Mouse (Mus musculus) gastrocnemius, adult 2 months (tissue): ENCODE measurements around the gene Arid5a. TPM values are rescaled to one million over a fixed set of nuclear protein-coding genes. Genes with fewer than 3 reads are reported as not detected.

Experiments
- DNase-seq: peaks from one replicate; pipeline ENCODE4 v3.0.0; 2022
- H3K27ac ChIP-seq: fragments of 200-600 bp; 2 replicates; pipeline ENCODE4 v1.8.1; 2022; ENCODE audit warnings: mild to moderate bottlenecking
- H3K4me3 ChIP-seq: fragments of 200-600 bp; 2 replicates; pipeline ENCODE4 v1.8.1; 2022; ENCODE audit warnings: mild to moderate bottlenecking, moderate library complexity
- CTCF ChIP-seq: fragments of 200-600 bp; IDR thresholded peaks from 2 replicates; pipeline ENCODE4 v1.8.1; 2022; ENCODE audit warnings: antibody characterized with exemption, mild to moderate bottlenecking, moderate library complexity
- intact Hi-C: fragments of 180-260 bp; cut with DNase I; formaldehyde crosslinking; loops from one replicate; pipeline ENCODE4 v1.15.1; 2025
- microRNA-seq: library from miRNA; unstranded; fragments of <30 nt; microRNA quantifications from one replicate; pipeline ENCODE4 v1.2.0, GENCODE M21; 2021
- total RNA-seq, 2 experiments: library from RNA; stranded (reverse); gene quantifications; 2 replicates each; pipeline ENCODE4 v1.2.3; 2021

The Arid5a gene
- total RNA-seq, 2 experiments from 2014 or later: 7.0 to 18.6 TPM

GRCm38 (mm10) chr1:36368112-36368968 is 60.8 kb downstream of the Arid5a start:
- DNase-seq: peak; percentile 88
- Histone ChIP-seq H3K4me3 (peak overlapping the region; percentile 95), H3K27ac (peak overlapping the region; percentile 95)
- TF ChIP-seq CTCF: no peak
- intact Hi-C loops: loop anchor here (5.0 kb wide), 1 partner anchor 129 kb away; no protein-coding TSS in a partner anchor

GRCm38 (mm10) chr1:36368969-36369645 is 61.6 kb downstream of the Arid5a start, which contains the start of gene Kansl3:
TSS of gene Kansl3 (minus strand) at chr1:36369181.
- H3K27ac ChIP-seq: peak within 1 kb of the TSS; percentile 95
- TF ChIP-seq CTCF: no peak
- peak; percentile 95 for DNase-seq
- intact Hi-C loops: loop anchor here (1.0 to 5.0 kb wide), 2 partner anchors 102 to 128 kb away; partner anchors contain the start of gene Cnnm4
- peak within 1 kb of the TSS; percentile 95 for H3K4me3 ChIP-seq

DNA sequence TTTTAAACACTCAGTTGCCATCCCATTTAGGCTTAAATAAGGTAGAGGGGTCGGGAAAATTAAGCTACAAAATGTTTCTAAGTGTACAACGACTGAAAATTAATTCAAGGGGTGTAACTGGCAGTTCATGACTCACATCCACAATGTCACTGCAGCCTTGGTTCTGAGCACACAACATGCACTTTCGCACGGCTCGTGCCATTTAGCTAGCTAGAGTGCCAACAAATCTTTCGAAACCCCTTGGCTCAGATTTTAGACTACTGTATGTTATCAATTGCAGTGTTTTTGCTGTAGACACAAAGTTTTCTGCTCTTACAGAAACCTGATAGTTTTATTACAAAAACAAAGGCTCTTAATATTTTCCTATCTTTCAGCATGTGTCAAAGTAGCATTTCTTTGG is 63.4 kb downstream of the Arid5a start:
- no peak for TF ChIP-seq CTCF
- DNase-seq: no peak
- intact Hi-C loops: no loop called here
- Histone ChIP-seq H3K27ac (no peak overlapping the region), H3K4me3 (no peak overlapping the region)

DNA sequence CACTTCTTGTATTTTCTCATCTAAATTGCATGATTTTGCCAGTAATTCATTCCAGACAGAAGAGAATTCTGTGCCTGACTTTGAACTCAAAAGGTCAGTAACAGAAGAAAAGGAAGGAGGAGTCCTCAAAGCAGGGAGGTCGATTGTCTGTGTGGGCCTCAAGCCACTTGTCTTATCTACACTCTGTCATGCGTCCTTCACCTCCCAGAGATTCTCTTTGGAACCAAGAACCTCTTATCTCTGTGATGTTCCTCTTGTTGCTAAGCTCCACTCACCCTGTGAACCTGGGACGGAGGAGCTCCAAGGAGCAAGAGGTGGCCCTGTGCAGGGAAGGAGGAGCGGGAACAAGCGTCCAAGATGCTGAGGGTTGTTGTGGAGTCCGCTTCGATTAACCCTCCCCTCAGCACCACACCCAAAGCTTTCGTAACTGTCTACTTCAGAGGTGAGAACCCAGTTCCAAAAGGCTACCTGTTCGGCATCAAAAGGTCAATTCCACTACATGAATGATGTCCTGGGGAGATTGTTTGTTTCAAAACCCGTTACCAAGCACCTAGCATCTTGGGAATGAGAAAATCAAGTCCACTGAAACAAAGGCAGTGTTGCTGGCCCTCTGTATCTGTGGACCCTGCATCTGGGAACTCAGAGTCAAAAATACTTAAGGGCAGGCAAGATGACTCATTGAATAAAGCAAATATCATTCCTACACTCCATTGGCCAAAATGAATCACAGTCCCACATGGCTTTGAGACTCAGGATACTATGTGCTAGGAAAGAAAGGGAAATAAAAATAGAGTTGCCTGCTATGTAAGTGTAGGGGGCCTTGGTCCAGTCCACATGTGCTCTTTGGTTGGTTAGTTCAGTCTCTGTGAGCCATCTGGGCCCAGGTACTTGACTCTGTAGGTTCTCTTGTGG is 64.7 kb downstream of the Arid5a start, which contains the start of gene Fer1l5:
Gene Fer1l5, plus strand, starts transcription at position 358 of the 912 bp plus-strand sequence.
- Histone ChIP-seq H3K27ac (no peak within 1 kb of the TSS), H3K4me3 (no peak within 1 kb of the TSS)
- TF ChIP-seq CTCF: no peak
- intact Hi-C loops: no loop called here
- DNase-seq: no peak

Small RNA genes lying within 50 kb of the gene (microRNA-seq; reads per million reads assigned to microRNA genes)
- not detected for gene Mir6898

Other genes starting within 250 kb of the Arid5a start
- gene Hs6st1, start 239.3 kb upstream of the Arid5a start, total RNA-seq: 10 to 100 TPM; 20.7 to 22.0 TPM
- gene Uggt1, start 63.0 kb upstream of the Arid5a start, total RNA-seq: 10 to 100 TPM; 27.6 to 29.1 TPM
- under 1 TPM; 0.41 to 0.59 TPM for gene Neurl3, start 33.1 kb upstream of the Arid5a start, total RNA-seq
- gene Kansl3, start 61.4 kb downstream of the Arid5a start, total RNA-seq: 10 to 100 TPM; 37.7 to 39.6 TPM
- not detected for gene Fer1l5, start 64.6 kb downstream of the Arid5a start, total RNA-seq
- 10 to 100 TPM; 16.4 to 26.7 TPM for gene Lman2l, start 137.5 kb downstream of the Arid5a start, total RNA-seq
- gene Cnnm4, start 163.9 kb downstream of the Arid5a start, total RNA-seq: 10 to 100 TPM in 1 of 2 experiments, 1 to 10 TPM in 1; 4.1 to 11.0 TPM
- 10 to 100 TPM in 1 of 2 experiments, 1 to 10 TPM in 1; 9.7 to 12.0 TPM for gene Cnnm3, start 204.1 kb downstream of the Arid5a start, total RNA-seq
- 1,000 to 10,000 TPM; 1,971 to 4,216 TPM for gene Ankrd23, start 229.2 kb downstream of the Arid5a start, total RNA-seq
- 1,000 to 10,000 TPM in 1 of 2 experiments, 100 to 1,000 TPM in 1; 819 to 1,877 TPM for gene Gm42417, start 231.7 kb downstream of the Arid5a start, total RNA-seq
- gene Ankrd39, start 239.7 kb downstream of the Arid5a start, total RNA-seq: 1 to 10 TPM; 7.2 to 9.3 TPM